Mouse (Mus musculus): Measurements from ENCODE around the gene Tspan17. TPM values are rescaled to one million over a fixed set of nuclear protein-coding genes. Genes with fewer than 3 reads are reported as not detected.

Gene Tspan17
- polyA plus RNA-seq, 1 experiment from 2014 or later: 15.4 TPM

DNA sequence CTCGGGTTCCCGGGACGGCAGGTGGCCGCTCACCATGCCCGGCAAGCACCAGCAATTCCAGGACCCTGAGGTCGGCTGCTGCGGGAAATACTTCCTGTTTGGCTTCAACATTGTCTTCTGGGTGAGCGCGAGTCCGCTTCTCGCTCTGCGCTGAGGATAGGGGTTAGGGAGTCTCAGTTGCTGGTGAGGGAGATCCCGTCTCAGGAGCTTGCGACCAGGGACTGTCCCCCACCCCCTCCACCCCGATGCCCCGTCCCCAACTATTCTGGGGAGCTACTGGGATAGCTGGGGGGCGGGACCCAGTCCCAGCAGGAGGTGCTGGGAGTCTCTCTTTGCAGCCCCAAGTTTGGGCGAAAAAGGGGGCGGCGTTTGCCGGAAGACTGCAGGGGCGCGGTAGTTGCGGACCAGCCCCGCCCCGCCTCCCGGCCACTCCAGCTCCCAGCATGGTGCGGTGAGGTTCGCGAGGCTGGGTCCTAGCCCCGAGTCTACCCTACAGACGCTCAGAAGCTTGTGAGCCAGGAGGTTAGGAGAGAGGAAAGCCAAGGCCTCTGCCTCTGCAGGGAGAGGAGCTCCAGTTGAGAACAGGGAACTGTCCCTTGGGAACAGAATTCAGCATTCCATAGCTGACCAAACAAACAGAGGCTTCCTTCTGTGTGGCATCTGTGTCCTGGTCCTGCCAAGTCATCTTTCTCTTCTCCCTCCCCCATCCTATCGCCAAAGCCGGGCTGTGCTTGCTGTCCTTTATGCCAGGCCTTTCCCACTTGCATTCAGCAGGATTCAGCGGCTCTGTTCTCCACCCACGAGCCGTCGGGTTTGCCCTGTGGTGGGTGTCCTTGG lies 602 bp downstream of the Tspan17 start:
- WGBS: 2% methylated on average over 37 of the region's 38 CpGs
- H3K27me3 ChIP-seq (ENCODE audit: control insufficient read depth, insufficient read depth, low read length): no peaks in the 10 kb centered on the region
- peak; percentile 12 for ATAC-seq (ENCODE audit: low FRiP score, low TSS enrichment)
- no peak for TF ChIP-seq CTCF (IDR thresholded peaks at IDR 0.05; ENCODE audit: low read depth)
- H3K36me3 ChIP-seq (ENCODE audit: control insufficient read depth, insufficient read depth, low read length): no peaks in the 10 kb centered on the region
- peaks cover 5% of the 10 kb centered on the region; the same call in 1 of the 2 replicates for H3K4me1 ChIP-seq (replicated peaks; ENCODE audit: control insufficient read depth, insufficient read depth)
- no peaks in the 10 kb centered on the region for H3K9me3 ChIP-seq (ENCODE audit: control insufficient read depth, low read length)
- H3K27ac ChIP-seq (replicated peaks): peak overlapping the region; percentile 50
- peak overlapping the region; percentile 98 for H3K4me2 ChIP-seq (replicated peaks; ENCODE audit: low read depth)
- H3K4me3 ChIP-seq (ENCODE audit: low read depth, low read length): peak overlapping the region; percentile 62
- peak overlapping the region; percentile 64 for H3K9ac ChIP-seq (ENCODE audit: low read length)
- DNase-seq (ENCODE audit: low spot score): peak; percentile 62

DNA sequence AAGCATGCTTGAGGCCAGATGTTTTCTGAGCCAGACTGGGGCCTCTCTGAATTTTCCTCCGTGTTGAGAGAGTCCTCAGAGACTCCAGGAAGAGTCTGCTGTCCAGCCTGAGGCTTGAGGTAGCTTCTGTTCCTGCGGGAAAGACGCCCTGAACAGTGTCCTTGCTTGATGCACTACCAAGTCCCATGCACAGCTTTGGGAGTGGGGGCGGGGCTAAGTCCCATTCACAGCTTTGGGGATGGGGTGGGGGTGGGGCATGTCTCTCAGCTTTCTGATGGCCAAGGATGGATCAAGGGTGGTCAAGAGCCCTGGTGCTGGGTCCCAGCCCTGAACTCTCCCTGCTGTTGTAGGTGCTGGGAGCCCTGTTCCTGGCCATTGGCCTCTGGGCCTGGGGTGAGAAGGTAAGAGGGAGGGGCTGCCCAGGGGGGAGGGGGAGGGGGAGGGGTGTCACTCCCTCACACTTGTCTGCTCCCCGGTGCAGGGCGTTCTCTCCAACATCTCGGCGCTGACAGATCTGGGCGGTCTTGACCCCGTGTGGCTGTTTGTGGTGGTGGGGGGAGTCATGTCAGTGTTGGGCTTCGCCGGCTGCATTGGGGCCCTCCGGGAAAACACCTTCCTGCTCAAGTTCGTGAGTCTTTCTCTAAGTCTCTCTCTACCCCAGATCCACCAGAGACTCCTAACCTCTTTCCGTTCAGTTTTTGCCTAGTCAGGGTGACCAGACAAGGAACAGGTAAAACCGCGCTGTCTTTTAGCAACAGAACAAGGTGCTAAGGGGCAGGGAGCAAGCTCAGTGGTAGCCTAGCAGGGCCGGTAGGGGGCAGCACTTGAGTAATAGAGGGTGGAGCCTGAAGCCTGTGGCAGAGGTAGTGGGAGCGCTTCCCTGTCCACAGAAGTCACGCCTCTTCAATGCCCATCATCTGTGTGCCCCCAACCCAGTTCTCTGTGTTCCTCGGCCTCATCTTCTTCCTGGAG lies 3.4 kb downstream of the Tspan17 start:
- WGBS: 18% methylated on average over 21 of the region's 21 CpGs
- ATAC-seq (ENCODE audit: low FRiP score, low TSS enrichment): no peak

DNA sequence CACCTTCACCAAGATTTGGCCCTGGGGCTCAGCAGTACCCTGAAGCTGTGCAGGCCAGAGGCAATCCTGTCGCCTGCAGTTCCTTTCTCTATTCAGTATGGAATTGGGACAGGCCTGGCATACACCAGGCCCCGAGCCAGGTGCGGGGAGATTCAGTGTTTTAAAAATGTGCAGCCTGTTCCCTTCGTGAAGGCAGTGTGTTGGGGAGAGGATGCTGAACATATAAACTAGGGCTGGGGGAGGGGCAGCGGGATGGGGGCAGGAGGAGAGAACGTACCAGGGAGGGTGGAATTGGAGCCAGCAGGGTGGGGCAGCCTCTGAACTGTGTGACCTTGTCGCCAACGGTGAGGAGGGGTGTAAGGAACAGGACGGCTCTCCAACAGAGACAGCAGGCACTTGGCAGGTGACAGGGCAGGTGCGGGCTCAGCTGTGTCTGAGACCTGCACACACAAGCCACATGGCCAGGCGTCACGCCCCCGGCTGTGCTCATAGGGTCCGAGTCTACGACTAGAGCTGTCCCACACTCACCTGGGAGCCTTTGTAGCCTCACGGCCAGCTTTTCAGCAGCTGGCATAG lies 4.9 kb downstream of the Tspan17 start:
- peaks cover 5% of the 10 kb centered on the region; the same call in 1 of the 2 replicates for H3K4me1 ChIP-seq (replicated peaks; ENCODE audit: control insufficient read depth, insufficient read depth)
- DNase-seq (ENCODE audit: low spot score) (no peak), ATAC-seq (ENCODE audit: low FRiP score, low TSS enrichment) (no peak)
- H3K9me3 ChIP-seq (ENCODE audit: control insufficient read depth, low read length): no peaks in the 10 kb centered on the region
- TF ChIP-seq EP300 (optimal IDR thresholded peaks at IDR 0.05): no peak
- no peak for TF ChIP-seq CTCF (IDR thresholded peaks at IDR 0.05; ENCODE audit: low read depth)
- WGBS: 73% methylated on average over 16 of the region's 16 CpGs
- no peak overlapping the region for H3K4me2 ChIP-seq (replicated peaks; ENCODE audit: low read depth)
- H3K27ac ChIP-seq (replicated peaks): no peak overlapping the region
- H3K36me3 ChIP-seq (ENCODE audit: control insufficient read depth, insufficient read depth, low read length): no peaks in the 10 kb centered on the region
- H3K9ac ChIP-seq (ENCODE audit: low read length): no peak overlapping the region
- no peaks in the 10 kb centered on the region for H3K27me3 ChIP-seq (ENCODE audit: control insufficient read depth, insufficient read depth, low read length)
- H3K4me3 ChIP-seq (ENCODE audit: low read depth, low read length): no peak overlapping the region

More for the DNA sequence above, 3.4 kb downstream of the Tspan17 start:
- no peaks in the 10 kb centered on the region for H3K36me3 ChIP-seq (ENCODE audit: control insufficient read depth, insufficient read depth, low read length)
- no peak overlapping the region for H3K27ac ChIP-seq (replicated peaks)
- H3K4me1 ChIP-seq (replicated peaks; ENCODE audit: control insufficient read depth, insufficient read depth): peaks cover 5% of the 10 kb centered on the region; the same call in 1 of the 2 replicates
- peak; percentile 39 for TF ChIP-seq CTCF (IDR thresholded peaks at IDR 0.05; ENCODE audit: low read depth)
- TF ChIP-seq EP300 (optimal IDR thresholded peaks at IDR 0.05): no peak
- DNase-seq (ENCODE audit: low spot score): no peak
- no peak overlapping the region for H3K4me2 ChIP-seq (replicated peaks; ENCODE audit: low read depth)
- no peaks in the 10 kb centered on the region for H3K27me3 ChIP-seq (ENCODE audit: control insufficient read depth, insufficient read depth, low read length)
- H3K4me3 ChIP-seq (ENCODE audit: low read depth, low read length): no peak overlapping the region
- H3K9me3 ChIP-seq (ENCODE audit: control insufficient read depth, low read length): no peaks in the 10 kb centered on the region
- no peak overlapping the region for H3K9ac ChIP-seq (ENCODE audit: low read length)

DNA sequence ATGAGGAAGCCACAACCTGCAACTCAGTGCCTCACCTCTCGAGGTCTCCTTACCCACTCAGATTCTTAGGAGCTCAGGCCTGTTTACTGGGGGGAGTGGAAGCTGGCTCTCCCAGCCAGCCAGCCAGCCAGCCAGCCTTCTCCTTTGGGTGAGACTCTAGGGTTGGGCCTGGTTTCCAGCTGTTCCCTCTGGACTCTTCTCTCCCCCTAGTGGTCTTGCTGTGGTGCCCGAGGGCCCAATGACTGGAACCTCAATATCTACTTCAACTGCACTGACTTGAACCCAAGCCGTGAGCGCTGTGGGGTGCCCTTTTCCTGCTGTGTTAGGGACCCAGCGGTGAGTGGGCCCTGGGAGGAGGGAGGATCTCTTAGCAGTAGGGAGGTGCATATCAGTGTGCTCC lies 5.7 kb downstream of the Tspan17 start:
- no peak overlapping the region for H3K4me3 ChIP-seq (ENCODE audit: low read depth, low read length)
- ATAC-seq (ENCODE audit: low FRiP score, low TSS enrichment) (no peak), DNase-seq (ENCODE audit: low spot score) (no peak)
- no peak overlapping the region for H3K4me2 ChIP-seq (replicated peaks; ENCODE audit: low read depth)
- WGBS: 47% methylated on average over 5 of the region's 5 CpGs
- peaks cover under 1% of the 10 kb centered on the region; the same call in 1 of the 2 replicates for H3K4me1 ChIP-seq (replicated peaks; ENCODE audit: control insufficient read depth, insufficient read depth)
- H3K27ac ChIP-seq (replicated peaks): no peak overlapping the region
- H3K9ac ChIP-seq (ENCODE audit: low read length): no peak overlapping the region
- peak; percentile 55 for TF ChIP-seq CTCF (IDR thresholded peaks at IDR 0.05; ENCODE audit: low read depth)
- no peak for TF ChIP-seq EP300 (optimal IDR thresholded peaks at IDR 0.05)
- H3K27me3 ChIP-seq (ENCODE audit: control insufficient read depth, insufficient read depth, low read length): no peaks in the 10 kb centered on the region
- H3K9me3 ChIP-seq (ENCODE audit: control insufficient read depth, low read length): no peaks in the 10 kb centered on the region
- H3K36me3 ChIP-seq (ENCODE audit: control insufficient read depth, insufficient read depth, low read length): no peaks in the 10 kb centered on the region

DNA sequence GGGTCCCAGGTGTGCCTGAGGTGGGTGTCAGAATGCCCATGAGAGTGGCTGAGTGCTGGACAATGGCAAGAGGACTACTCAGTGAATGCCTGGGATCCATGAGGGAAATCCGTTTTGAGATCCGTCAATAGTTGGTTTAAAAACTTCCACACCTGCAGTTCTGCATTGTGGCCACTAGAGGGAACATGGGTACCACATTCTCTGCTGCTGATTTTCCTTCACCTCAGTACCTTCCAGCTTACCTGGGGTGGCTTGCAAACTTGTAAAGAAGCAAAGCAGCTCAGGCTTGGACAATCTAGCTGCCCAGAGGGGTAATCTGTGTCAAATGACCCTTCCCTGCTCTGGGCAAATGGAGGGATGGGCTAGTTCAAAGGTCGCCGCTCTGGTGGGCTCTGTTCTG lies 8.2 kb downstream of the Tspan17 start:
- Histone ChIP-seq H3K4me3 (ENCODE audit: low read depth, low read length) (no peak overlapping the region), H3K36me3 (ENCODE audit: control insufficient read depth, insufficient read depth, low read length) (no peaks in the 10 kb centered on the region), H3K9me3 (ENCODE audit: control insufficient read depth, low read length) (no peaks in the 10 kb centered on the region), H3K27ac (replicated peaks) (no peak overlapping the region), H3K27me3 (ENCODE audit: control insufficient read depth, insufficient read depth, low read length) (no peaks in the 10 kb centered on the region), H3K9ac (ENCODE audit: low read length) (no peak overlapping the region), H3K4me1 (replicated peaks; ENCODE audit: control insufficient read depth, insufficient read depth) (no peaks in the 10 kb centered on the region), H3K4me2 (replicated peaks; ENCODE audit: low read depth) (no peak overlapping the region)
- TF ChIP-seq CTCF (IDR thresholded peaks at IDR 0.05; ENCODE audit: low read depth) (peak; percentile 95), EP300 (optimal IDR thresholded peaks at IDR 0.05) (no peak)
- DNase-seq (ENCODE audit: low spot score) (no peak), ATAC-seq (ENCODE audit: low FRiP score, low TSS enrichment) (0 out of 2 replicates have a peak, but pooled peaks have one; percentile 10)
- WGBS: 44% methylated on average over 4 of the region's 4 CpGs
